Mouse (Mus musculus) layer of hippocampus, adult 9-11 months (tissue): ENCODE data around the gene Slc38a3.

Experiments used
- DNase-seq: peaks from one replicate; pipeline ENCODE4 v3.0.0; 2022

The Slc38a3 gene

GRCm38 (mm10) chr9:107615035-107615434 lies 54.3 kb downstream of the Slc38a3 start:
- DNase-seq = no peak

- DNase-seq = no peak
Measured at GRCm38 (mm10) chr9:107612945-107613569, 56.3 kb downstream of the Slc38a3 start.

- peak; percentile 98 for DNase-seq
Measured at GRCm38 (mm10) chr9:107612191-107612944, 57.0 kb downstream of the Slc38a3 start.

- peak; percentile 45 for DNase-seq
Measured at GRCm38 (mm10) chr9:107611456-107612190, 57.7 kb downstream of the Slc38a3 start.

GRCm38 (mm10) chr9:107609433-107609830 lies 59.9 kb downstream of the Slc38a3 start:
- no peak for DNase-seq

GRCm38 (mm10) chr9:107608741-107609432 lies 60.4 kb downstream of the Slc38a3 start, which contains the start of gene Sema3b:
TSS of gene Sema3b (minus strand) at chr9:107609229.
- no peak for DNase-seq

GRCm38 (mm10) chr9:107607653-107608245 lies 61.6 kb downstream of the Slc38a3 start:
- no peak for DNase-seq

- no peak for DNase-seq
Measured at GRCm38 (mm10) chr9:107607036-107607435, 62.3 kb downstream of the Slc38a3 start.

GRCm38 (mm10) chr9:107606591-107606990 lies 62.7 kb downstream of the Slc38a3 start:
- no peak for DNase-seq

- no peak for DNase-seq
Measured at GRCm38 (mm10) chr9:107605041-107605661, 64.2 kb downstream of the Slc38a3 start.

- DNase-seq = no peak
Measured at GRCm38 (mm10) chr9:107603251-107603650, 66.1 kb downstream of the Slc38a3 start.

GRCm38 (mm10) chr9:107602068-107602648 lies 67.2 kb downstream of the Slc38a3 start:
- peak; percentile 85 for DNase-seq

GRCm38 (mm10) chr9:107601275-107601674 lies 68.1 kb downstream of the Slc38a3 start:
- DNase-seq = no peak

GRCm38 (mm10) chr9:107600745-107601144 lies 68.6 kb downstream of the Slc38a3 start:
- no peak for DNase-seq
